Mouse (Mus musculus): ENCODE results near the gene Zkscan2. TPM values are rescaled to one million over a fixed set of nuclear protein-coding genes. Genes with fewer than 3 reads are reported as not detected.
A peak's percentile ranks its signal among the peaks of the same experiment; 100 is the strongest.

The Zkscan2 gene
- polyA plus RNA-seq, 1 experiment = not detected

- TF ChIP-seq REST (IDR thresholded peaks at IDR 0.05; ENCODE audit: insufficient read depth, insufficient read length) = no peak
- TF ChIP-seq USF1 (IDR thresholded peaks at IDR 0.05; ENCODE audit: low read depth) = no peak
- TF ChIP-seq CEBPB (IDR thresholded peaks at IDR 0.05; ENCODE audit: insufficient read depth, poor library complexity, severe bottlenecking) = no peak
- no peak for TF ChIP-seq TCF12 (IDR thresholded peaks at IDR 0.05; ENCODE audit: insufficient read depth, poor library complexity, severe bottlenecking)
- TF ChIP-seq MYOG (IDR thresholded peaks at IDR 0.05; ENCODE audit: control insufficient read depth in 1 of 3, insufficient read depth in 1 of 3, insufficient read length in 2 of 3, low read depth in 2 of 3) = no peak
- TF ChIP-seq SRF (IDR thresholded peaks at IDR 0.05; ENCODE audit: control insufficient read depth, insufficient read length, low read depth) = no peak
- no peak for TF ChIP-seq MAX (IDR thresholded peaks at IDR 0.05; ENCODE audit: low read depth)
- no peak for TF ChIP-seq POLR2AphosphoS2 (IDR thresholded peaks at IDR 0.05; ENCODE audit: insufficient read length, low read depth)
- Histone ChIP-seq H3K4me2 (ENCODE audit: low read depth) (no peak overlapping the region), H3K36me3 (ENCODE audit: control insufficient read depth, insufficient read depth) (no peaks in the 10 kb centered on the region), H3K27me3 (ENCODE audit: control insufficient read depth, insufficient read depth, insufficient read length) (no peaks in the 10 kb centered on the region), H3K4me3 (no peak overlapping the region), H3ac (ENCODE audit: control insufficient read depth, insufficient read length) (no peak overlapping the region), H3K79me2 (ENCODE audit: control insufficient read depth, insufficient read depth) (no peaks in the 10 kb centered on the region)
Observed at GRCm38 (mm10) chr7:123507946-123508345, 7.7 kb upstream of the Zkscan2 start.

- Histone ChIP-seq H3K4me2 (ENCODE audit: low read depth) (no peak overlapping the region), H3K36me3 (ENCODE audit: control insufficient read depth, insufficient read depth) (no peaks in the 10 kb centered on the region), H3K27me3 (ENCODE audit: control insufficient read depth, insufficient read depth, insufficient read length) (peaks cover 6% of the 10 kb centered on the region), H3ac (ENCODE audit: control insufficient read depth, insufficient read length) (no peak overlapping the region), H3K79me2 (ENCODE audit: control insufficient read depth, insufficient read depth) (no peaks in the 10 kb centered on the region), H3K4me3 (no peak overlapping the region)
- TF ChIP-seq MAX (IDR thresholded peaks at IDR 0.05; ENCODE audit: low read depth) = no peak
- TF ChIP-seq REST (IDR thresholded peaks at IDR 0.05; ENCODE audit: insufficient read depth, insufficient read length) = peak; percentile 74
Observed at GRCm38 (mm10) chr7:123503358-123503757, 3.1 kb upstream of the Zkscan2 start.

- Histone ChIP-seq H3K27me3 (ENCODE audit: control insufficient read depth, insufficient read depth, insufficient read length) (peaks cover 6% of the 10 kb centered on the region), H3K36me3 (ENCODE audit: control insufficient read depth, insufficient read depth) (no peaks in the 10 kb centered on the region), H3ac (ENCODE audit: control insufficient read depth, insufficient read length) (no peak overlapping the region), H3K4me3 (no peak overlapping the region), H3K4me2 (ENCODE audit: low read depth) (no peak overlapping the region), H3K79me2 (ENCODE audit: control insufficient read depth, insufficient read depth) (no peaks in the 10 kb centered on the region)
- TF ChIP-seq CEBPB (IDR thresholded peaks at IDR 0.05; ENCODE audit: insufficient read depth, poor library complexity, severe bottlenecking) (no peak), MAX (IDR thresholded peaks at IDR 0.05; ENCODE audit: low read depth) (no peak), POLR2AphosphoS2 (IDR thresholded peaks at IDR 0.05; ENCODE audit: insufficient read length, low read depth) (no peak), TCF12 (IDR thresholded peaks at IDR 0.05; ENCODE audit: insufficient read depth, poor library complexity, severe bottlenecking) (no peak), E2F4 (IDR thresholded peaks at IDR 0.05; ENCODE audit: insufficient read depth) (no peak), POLR2A (IDR thresholded peaks at IDR 0.05; ENCODE audit: insufficient read length, low read depth) (no peak), REST (IDR thresholded peaks at IDR 0.05; ENCODE audit: insufficient read depth, insufficient read length) (no peak), USF1 (IDR thresholded peaks at IDR 0.05; ENCODE audit: low read depth) (no peak), TCF3 (IDR thresholded peaks at IDR 0.05; ENCODE audit: insufficient read length, low read depth) (no peak), SRF (IDR thresholded peaks at IDR 0.05; ENCODE audit: control insufficient read depth, insufficient read length, low read depth) (no peak), MYOD1 (IDR thresholded peaks at IDR 0.05; ENCODE audit: control insufficient read depth in 1 of 3, insufficient read length in 2 of 3, low read depth in 2 of 3) (no peak), MYOG (IDR thresholded peaks at IDR 0.05; ENCODE audit: control insufficient read depth in 1 of 3, insufficient read depth in 1 of 3, insufficient read length in 2 of 3, low read depth in 2 of 3) (no peak)
Observed at GRCm38 (mm10) chr7:123499481-123500238, 589 bp downstream of the Zkscan2 start.

GRCm38 (mm10) chr7:123487703-123488102 lies 12.5 kb downstream of the Zkscan2 start:
- no peak overlapping the region for H3K4me2 ChIP-seq (ENCODE audit: low read depth)
- H3K36me3 ChIP-seq (ENCODE audit: control insufficient read depth, insufficient read depth) = no peaks in the 10 kb centered on the region
- no peak for TF ChIP-seq MYOG (IDR thresholded peaks at IDR 0.05; ENCODE audit: control insufficient read depth in 1 of 3, insufficient read depth in 1 of 3, insufficient read length in 2 of 3, low read depth in 2 of 3)
- TF ChIP-seq POLR2AphosphoS2 (IDR thresholded peaks at IDR 0.05; ENCODE audit: insufficient read length, low read depth) = no peak
- no peak for TF ChIP-seq SRF (IDR thresholded peaks at IDR 0.05; ENCODE audit: control insufficient read depth, insufficient read length, low read depth)
- TF ChIP-seq TCF3 (IDR thresholded peaks at IDR 0.05; ENCODE audit: insufficient read length, low read depth) = no peak
- no peak for TF ChIP-seq POLR2A (IDR thresholded peaks at IDR 0.05; ENCODE audit: insufficient read length, low read depth)
- no peak for TF ChIP-seq TCF12 (IDR thresholded peaks at IDR 0.05; ENCODE audit: insufficient read depth, poor library complexity, severe bottlenecking)
- no peak for TF ChIP-seq MYOD1 (IDR thresholded peaks at IDR 0.05; ENCODE audit: control insufficient read depth in 1 of 3, insufficient read length in 2 of 3, low read depth in 2 of 3)
- TF ChIP-seq USF1 (IDR thresholded peaks at IDR 0.05; ENCODE audit: low read depth) = no peak
- peaks cover 17% of the 10 kb centered on the region for H3K27me3 ChIP-seq (ENCODE audit: control insufficient read depth, insufficient read depth, insufficient read length)
- no peaks in the 10 kb centered on the region for H3K79me2 ChIP-seq (ENCODE audit: control insufficient read depth, insufficient read depth)
- no peak overlapping the region for H3ac ChIP-seq (ENCODE audit: control insufficient read depth, insufficient read length)
- no peak overlapping the region for H3K4me3 ChIP-seq

- Histone ChIP-seq H3K27me3 (ENCODE audit: control insufficient read depth, insufficient read depth, insufficient read length) (peaks cover 10% of the 10 kb centered on the region), H3K36me3 (ENCODE audit: control insufficient read depth, insufficient read depth) (no peaks in the 10 kb centered on the region), H3K79me2 (ENCODE audit: control insufficient read depth, insufficient read depth) (no peaks in the 10 kb centered on the region), H3ac (ENCODE audit: control insufficient read depth, insufficient read length) (no peak overlapping the region), H3K4me2 (ENCODE audit: low read depth) (no peak overlapping the region), H3K4me3 (no peak overlapping the region)
- TF ChIP-seq SRF (IDR thresholded peaks at IDR 0.05; ENCODE audit: control insufficient read depth, insufficient read length, low read depth) (no peak), REST (IDR thresholded peaks at IDR 0.05; ENCODE audit: insufficient read depth, insufficient read length) (no peak), E2F4 (IDR thresholded peaks at IDR 0.05; ENCODE audit: insufficient read depth) (no peak), USF1 (IDR thresholded peaks at IDR 0.05; ENCODE audit: low read depth) (no peak), POLR2A (IDR thresholded peaks at IDR 0.05; ENCODE audit: insufficient read length, low read depth) (no peak), MYOG (IDR thresholded peaks at IDR 0.05; ENCODE audit: control insufficient read depth in 1 of 3, insufficient read depth in 1 of 3, insufficient read length in 2 of 3, low read depth in 2 of 3) (no peak), POLR2AphosphoS2 (IDR thresholded peaks at IDR 0.05; ENCODE audit: insufficient read length, low read depth) (no peak)
Observed at GRCm38 (mm10) chr7:123467961-123468360, 32.3 kb downstream of the Zkscan2 start.
